Mouse (Mus musculus) 3T3-L1 (cell line): ENCODE data around the gene Ankdd1a.

Experiments
- DNase-seq: peaks from one replicate; pipeline ENCODE4 v3.0.0-alpha.2; 2015; ENCODE audit warnings: low read depth, low spot score

Gene Ankdd1a

DNA sequence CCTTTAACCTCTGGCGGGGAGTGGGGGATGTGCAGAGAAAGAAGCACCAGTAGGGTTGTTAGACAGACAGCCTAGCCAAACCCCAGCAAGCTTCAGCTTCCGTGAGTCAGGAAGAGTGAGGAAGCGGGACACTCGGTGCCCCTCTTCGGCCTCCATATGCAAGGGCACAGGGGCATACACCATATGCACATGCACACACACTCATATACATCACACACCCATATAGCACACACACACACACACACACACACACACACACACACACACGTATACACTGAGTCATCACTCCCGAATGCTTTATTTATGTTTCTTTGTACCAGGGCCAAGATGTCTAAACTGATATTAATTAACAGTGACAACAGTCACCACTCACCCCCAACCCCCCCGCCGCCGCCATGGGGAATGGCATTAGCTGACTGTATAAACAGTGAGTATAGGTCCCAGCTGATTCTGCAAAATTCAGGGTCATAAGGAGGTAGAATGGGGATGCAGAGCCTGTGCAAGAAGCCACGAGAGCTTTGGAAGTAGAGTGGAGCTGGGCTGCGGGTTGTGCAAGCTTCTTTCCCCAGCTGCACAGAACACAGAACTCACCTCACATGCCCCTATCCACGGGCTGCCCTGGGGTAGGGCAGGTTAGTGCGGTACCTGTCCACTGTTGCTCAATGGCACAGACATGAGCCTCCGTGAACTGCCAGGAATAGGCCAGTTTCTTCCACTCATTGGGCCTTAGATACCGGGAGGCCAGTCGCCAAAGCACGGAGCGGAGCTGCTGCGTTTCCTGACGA lies 17.1 kb downstream of the Ankdd1a start:
- DNase-seq = no peak

DNA sequence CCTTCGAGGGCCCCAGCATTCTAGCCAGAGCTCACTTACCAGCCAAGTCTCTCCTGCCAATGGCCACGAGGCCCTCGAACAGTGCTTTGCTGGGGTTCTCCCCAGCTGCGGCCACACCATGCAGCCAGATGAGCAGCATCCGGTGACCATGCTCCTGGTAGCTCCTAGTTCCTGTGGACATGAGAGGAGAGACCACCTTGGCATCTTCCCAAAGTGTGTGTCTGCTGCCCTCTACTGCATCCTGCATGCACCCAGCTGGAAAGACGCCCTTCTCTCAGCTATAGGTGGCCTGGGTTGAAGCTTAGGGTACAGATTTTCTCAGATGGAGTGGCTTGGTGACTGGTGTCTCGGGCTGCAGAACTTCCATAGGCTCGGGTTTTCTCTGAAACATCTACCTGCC lies 17.8 kb downstream of the Ankdd1a start:
- peak; percentile 39 for DNase-seq

- DNase-seq = no peak
Observed at GRCm38 (mm10) chr9:65492851-65493250, 27.1 kb downstream of the Ankdd1a start.

DNA sequence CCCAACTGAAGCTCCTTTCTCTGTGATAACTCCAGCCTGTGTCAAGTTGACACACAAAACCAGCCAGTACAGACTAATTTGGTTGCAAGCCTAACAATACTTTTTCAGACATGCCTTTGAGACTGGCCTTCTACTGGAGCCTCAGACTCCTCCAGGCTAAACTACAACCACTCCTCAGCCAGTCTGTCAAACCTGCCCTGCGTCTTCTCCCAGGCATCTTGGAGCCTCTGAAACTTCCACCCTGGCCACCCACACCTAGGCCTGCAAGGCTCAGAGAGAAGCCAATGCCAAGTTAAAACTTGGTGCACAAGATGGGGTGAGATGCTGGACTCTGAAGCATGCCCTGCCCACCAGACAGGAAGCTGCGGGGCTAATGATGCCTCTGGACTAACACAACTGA lies 27.6 kb downstream of the Ankdd1a start:
- no peak for DNase-seq

GRCm38 (mm10) chr9:65491476-65491875 lies 28.5 kb downstream of the Ankdd1a start:
- DNase-seq = no peak

DNA sequence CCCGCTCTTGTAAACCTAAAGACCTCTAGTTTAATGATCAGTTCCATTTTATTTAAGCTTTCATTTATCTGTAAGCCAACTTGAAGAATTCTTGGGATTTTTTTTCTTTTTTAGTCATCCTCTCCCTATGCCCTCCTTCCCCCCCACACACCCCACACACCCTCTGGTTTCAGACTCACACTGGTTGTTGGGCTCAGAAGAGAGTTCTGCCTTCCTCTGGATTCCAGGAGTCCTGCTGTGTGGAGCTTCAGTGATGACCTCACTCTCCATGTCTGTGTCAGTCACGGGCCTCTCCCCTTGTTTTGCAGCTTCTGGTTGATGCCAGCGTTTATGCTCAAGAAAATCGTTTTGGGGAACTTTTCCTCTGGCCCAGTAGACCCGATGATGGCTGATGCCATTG lies 39.9 kb downstream of the Ankdd1a start:
- no peak for DNase-seq

- DNase-seq = no peak
Observed at GRCm38 (mm10) chr9:65479158-65479557, 40.8 kb downstream of the Ankdd1a start.

DNA sequence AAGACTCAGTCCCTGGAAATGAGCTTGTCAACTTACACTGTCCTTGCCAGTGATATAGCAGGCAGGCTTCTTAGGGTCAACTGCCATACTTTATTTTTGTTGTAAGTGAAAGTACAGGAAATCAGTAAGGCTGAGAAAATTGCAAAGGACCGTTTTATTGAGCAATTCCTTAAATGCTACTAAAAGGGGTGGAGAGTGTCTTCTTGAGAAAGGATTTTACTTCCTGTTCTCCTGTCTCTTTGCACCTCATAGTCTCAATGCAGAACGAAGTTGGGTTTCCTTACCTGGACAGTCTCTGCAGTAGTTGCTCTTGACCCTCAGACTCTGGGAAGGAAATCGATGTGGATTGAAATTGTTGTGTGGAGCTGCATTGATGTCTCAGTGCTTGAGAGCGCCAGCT lies 47.2 kb downstream of the Ankdd1a start:
- DNase-seq = no peak

- no peak for DNase-seq
Observed at GRCm38 (mm10) chr9:65467686-65468085, 52.3 kb downstream of the Ankdd1a start.

- no peak for DNase-seq
Observed at GRCm38 (mm10) chr9:65465241-65465640, 54.8 kb downstream of the Ankdd1a start.

DNA sequence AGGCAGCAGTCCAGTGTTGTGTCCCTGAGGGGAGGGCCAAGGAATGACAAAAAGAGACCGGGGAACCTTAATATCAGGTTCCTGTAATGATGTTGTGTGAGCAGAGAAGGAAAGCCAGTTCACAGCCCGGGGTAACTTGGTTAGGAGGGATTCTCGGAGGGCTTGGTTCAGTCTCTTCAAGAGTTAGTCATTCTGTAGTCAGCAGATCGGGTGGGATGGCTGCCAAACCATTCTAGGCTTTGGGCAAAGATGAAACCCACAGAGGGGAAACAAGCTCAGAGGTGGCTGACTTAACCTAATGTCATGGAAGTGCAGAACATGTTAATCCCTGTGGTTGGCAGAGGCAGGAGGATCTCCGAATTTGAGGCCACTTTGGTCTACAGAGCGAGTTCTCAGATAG lies 55.8 kb downstream of the Ankdd1a start:
- peak; percentile 90 for DNase-seq

- peak; percentile 5 for DNase-seq
Observed at GRCm38 (mm10) chr9:65462544-65462943, 57.4 kb downstream of the Ankdd1a start.

DNA sequence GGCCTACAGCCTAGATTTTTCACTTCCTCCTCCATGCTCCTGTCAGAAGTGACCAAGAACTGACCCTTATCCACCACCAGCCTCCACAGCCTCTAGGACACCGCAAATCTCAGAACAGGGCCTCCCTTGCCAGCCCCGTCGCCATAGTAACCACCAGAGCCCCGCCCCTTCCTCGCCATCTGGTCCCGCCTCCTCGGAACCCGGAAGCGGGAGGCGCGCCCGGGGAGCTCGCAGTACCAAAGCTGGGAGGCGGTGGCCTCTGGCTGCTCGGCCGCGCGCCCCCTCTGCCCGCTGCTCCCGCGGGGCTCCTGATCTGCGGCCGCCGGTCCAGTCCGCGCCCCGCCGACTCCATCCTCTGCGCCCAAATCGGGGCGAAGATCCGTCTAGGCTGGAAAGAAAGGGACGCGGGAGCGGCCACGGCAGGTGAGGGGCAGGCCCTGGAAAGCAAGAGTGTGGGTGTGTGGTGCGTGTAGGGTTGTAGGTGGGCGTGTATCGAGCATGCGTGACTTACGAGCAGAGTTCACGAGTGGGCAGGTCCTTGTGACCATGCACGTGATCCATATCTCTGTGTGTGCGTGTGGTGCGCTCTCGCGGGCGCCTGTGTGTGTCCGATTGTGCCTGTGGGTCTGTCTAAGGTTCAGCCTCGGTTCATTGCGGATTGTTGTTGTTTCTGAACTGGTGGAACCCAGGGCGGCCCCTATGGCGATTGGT lies 59.1 kb downstream of the Ankdd1a start, which contains the start of gene Spg21:
TSS of gene Spg21 (plus strand) at position 216 of the 711 bp plus-strand sequence.
- DNase-seq = peak; percentile 92

GRCm38 (mm10) chr9:65460198-65460597 lies 59.8 kb downstream of the Ankdd1a start:
- DNase-seq = no peak

GRCm38 (mm10) chr9:65458975-65459374 lies 61.0 kb downstream of the Ankdd1a start:
- DNase-seq = no peak

GRCm38 (mm10) chr9:65447951-65448350 lies 72.0 kb downstream of the Ankdd1a start:
- DNase-seq = no peak

GRCm38 (mm10) chr9:65444692-65445091 lies 75.3 kb downstream of the Ankdd1a start:
- DNase-seq = peak; percentile 35
